Comparison of ENCODE assay signal across 24 mouse cellular contexts in the genomic region with DNA sequence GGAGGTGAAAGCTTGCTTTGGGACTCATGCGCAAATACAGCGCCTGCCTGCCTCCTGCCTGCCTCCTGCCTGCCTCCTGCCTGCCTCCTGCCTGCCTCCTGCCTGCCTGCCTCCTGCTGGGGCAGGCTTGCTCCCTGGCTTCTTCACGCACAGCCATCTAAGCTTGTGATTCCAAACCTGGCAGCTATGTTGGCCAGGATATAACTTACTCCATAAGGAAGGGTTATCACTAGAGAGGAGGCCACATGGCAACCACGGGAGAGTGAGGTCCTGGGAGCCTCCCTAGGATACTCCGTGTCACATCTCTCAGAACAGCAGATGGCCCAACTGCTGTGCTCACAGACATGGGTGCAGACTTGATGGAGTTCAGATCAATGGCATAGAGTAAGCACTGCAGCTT.
DNase-seq lines count a peak whose midpoint lies in the region; ATAC-seq and TF ChIP-seq lines count a peak whose summit lies in the region.
"Had no signal": no experiment of that assay in that cellular context is flagged by ENCODE, and none has a peak within 500 bp of the region (broad histone marks: within the 10 kb centered on the region; RNA-seq: fewer than 3 reads in every experiment).

No protein-coding gene starts in this region.

- H3K4me3 ChIP-seq in forebrain, embryonic 13.5 days = no peak overlapping the region
- no peak overlapping the region for H3K4me3 ChIP-seq in forebrain, embryonic 15.5 days
- no peak overlapping the region for H3K4me3 ChIP-seq in forebrain, postnatal 0 days (ENCODE audit: low read depth, low read length)
- no peak overlapping the region for H3K4me3 ChIP-seq in forebrain, embryonic 11.5 days (ENCODE audit: low read depth, low read length)
- H3K4me3 ChIP-seq: heart, adult 2 months; heart, embryonic 10.5 days; heart, embryonic 13.5 days had no signal

- DNase-seq in forebrain, postnatal 0 days = peak; percentile 69
- DNase-seq in forebrain, embryonic 11.5 days (ENCODE audit: low spot score) = no peak
- peak; percentile 32 to 44 for DNase-seq in layer of hippocampus, postnatal 14 days (ENCODE audit: low spot score in 2 of 2)
- no peak for DNase-seq in layer of hippocampus, adult 9-10 months (ENCODE audit: low spot score)
- DNase-seq: adrenal gland, adult 8-10 months; adrenal gland, postnatal 25 days; cerebellum, adult 18-20 months; cerebellum, adult 9-10 months; cerebellum, postnatal 14 days; gastrocnemius, postnatal 25 days; heart, adult 2 months; heart, postnatal 14 days; heart, postnatal 4 days had no signal

- H3K36me3 ChIP-seq in forebrain, embryonic 13.5 days (ENCODE audit: poor library complexity, severe bottlenecking) = no peaks in the 10 kb centered on the region
- H3K36me3 ChIP-seq in forebrain, embryonic 15.5 days = no peaks in the 10 kb centered on the region
- H3K36me3 ChIP-seq in forebrain, postnatal 0 days (ENCODE audit: insufficient read depth) = no peaks in the 10 kb centered on the region
- H3K36me3 ChIP-seq in forebrain, embryonic 11.5 days (ENCODE audit: control insufficient read depth, insufficient read depth, low read length) = no peaks in the 10 kb centered on the region
- H3K36me3 ChIP-seq: G1E; heart, embryonic 10.5 days; heart, embryonic 13.5 days had no signal

- no peak overlapping the region for H3K4me2 ChIP-seq in forebrain, embryonic 13.5 days
- H3K4me2 ChIP-seq in forebrain, embryonic 15.5 days (replicated peaks) = no peak overlapping the region
- no peak overlapping the region for H3K4me2 ChIP-seq in forebrain, postnatal 0 days (ENCODE audit: low read depth)
- no peak overlapping the region for H3K4me2 ChIP-seq in forebrain, embryonic 11.5 days (ENCODE audit: low read depth, low read length, severe bottlenecking)
- H3K4me2 ChIP-seq: heart, embryonic 13.5 days; hindbrain, embryonic 14.5 days had no signal

- H3K27ac ChIP-seq in forebrain, embryonic 13.5 days = no peak overlapping the region
- no peak overlapping the region for H3K27ac ChIP-seq in forebrain, embryonic 15.5 days (replicated peaks)
- H3K27ac ChIP-seq in forebrain, postnatal 0 days (ENCODE audit: low read depth, low read length) = no peak overlapping the region
- H3K27ac ChIP-seq in forebrain, embryonic 11.5 days (ENCODE audit: low read depth, low read length) = no peak overlapping the region
- H3K27ac ChIP-seq: heart, adult 2 months; heart, embryonic 10.5 days; heart, embryonic 13.5 days; hindbrain, embryonic 14.5 days; hindbrain, postnatal 0 days had no signal

- H3K27me3 ChIP-seq in forebrain, embryonic 13.5 days = no peaks in the 10 kb centered on the region
- no peaks in the 10 kb centered on the region for H3K27me3 ChIP-seq in forebrain, embryonic 15.5 days
- no peaks in the 10 kb centered on the region for H3K27me3 ChIP-seq in forebrain, postnatal 0 days (ENCODE audit: insufficient read depth, low read length)
- no peaks in the 10 kb centered on the region for H3K27me3 ChIP-seq in forebrain, embryonic 11.5 days (ENCODE audit: control insufficient read depth, insufficient read depth, low read length)
- H3K27me3 ChIP-seq: heart, embryonic 13.5 days; Patski had no signal

- TF ChIP-seq CTCF in forebrain, postnatal 0 days (IDR thresholded peaks at IDR 0.05; ENCODE audit: low read depth) = peak; percentile 25; the same call in 1 of the 2 replicates

- H3K9ac ChIP-seq in forebrain, embryonic 13.5 days = no peak overlapping the region
- H3K9ac ChIP-seq in forebrain, embryonic 15.5 days (replicated peaks) = no peak overlapping the region
- no peak overlapping the region for H3K9ac ChIP-seq in forebrain, postnatal 0 days
- H3K9ac ChIP-seq in forebrain, embryonic 11.5 days (ENCODE audit: low read length) = no peak overlapping the region
- H3K9ac ChIP-seq: heart, embryonic 13.5 days; hindbrain, embryonic 14.5 days had no signal

- no peaks in the 10 kb centered on the region for H3K4me1 ChIP-seq in forebrain, embryonic 13.5 days
- H3K4me1 ChIP-seq in forebrain, embryonic 15.5 days = 0 out of 2 replicates have a peak, but pooled peaks cover 3% of the 10 kb centered on the region
- no peaks in the 10 kb centered on the region for H3K4me1 ChIP-seq in forebrain, postnatal 0 days (ENCODE audit: insufficient read depth)
- H3K4me1 ChIP-seq in forebrain, embryonic 11.5 days (replicated peaks; ENCODE audit: control insufficient read depth, insufficient read depth, low read length) = no peaks in the 10 kb centered on the region
- H3K4me1 ChIP-seq: heart, embryonic 10.5 days; heart, embryonic 13.5 days had no signal

- ATAC-seq in forebrain, embryonic 13.5 days = peak; percentile 19; the same call in 1 of the 2 replicates
- ATAC-seq in forebrain, embryonic 15.5 days (replicated peaks) = no peak
- peak; percentile 89 for ATAC-seq in forebrain, postnatal 0 days
- ATAC-seq in forebrain, embryonic 11.5 days (replicated peaks; ENCODE audit: low FRiP score) = no peak
- no peak for ATAC-seq in activated CD4-positive, CD25-positive, alpha-beta regulatory T cell, adult 4 months
- ATAC-seq: hindbrain, postnatal 0 days; inflammation-experienced regulatory T-cells, adult 6 months; intestine, embryonic 16.5 days; Patski had no signal

- 51% methylated on average over 5 of the region's 5 CpGs for WGBS in forebrain, embryonic 13.5 days
- WGBS in forebrain, embryonic 15.5 days = 54% methylated on average over 5 of the region's 5 CpGs
- 50% methylated on average over 5 of the region's 5 CpGs for whole genome bisulfite sequencing in forebrain, postnatal 0 days
- WGBS in forebrain, embryonic 11.5 days = 59% methylated on average over 5 of the region's 5 CpGs

- no peaks in the 10 kb centered on the region for H3K9me3 ChIP-seq in forebrain, embryonic 13.5 days (replicated peaks)
- H3K9me3 ChIP-seq in forebrain, embryonic 15.5 days = no peaks in the 10 kb centered on the region
- no peaks in the 10 kb centered on the region for H3K9me3 ChIP-seq in forebrain, postnatal 0 days (ENCODE audit: low read length)
- no peaks in the 10 kb centered on the region for H3K9me3 ChIP-seq in forebrain, embryonic 11.5 days (ENCODE audit: control insufficient read depth, low read length)
- H3K9me3 ChIP-seq: G1E; heart, embryonic 10.5 days; heart, embryonic 13.5 days had no signal

Comparison
In these comparisons a context has a peak if more than half of its experiments do, and no peak if none do; other contexts are left out.
1. ATAC-seq: peak in forebrain, embryonic 13.5 days (single experiment) and forebrain, postnatal 0 days (single experiment); none in forebrain, embryonic 15.5 days (single experiment), forebrain, embryonic 11.5 days (single experiment) and activated CD4-positive, CD25-positive, alpha-beta regulatory T cell, adult 4 months (single experiment).
2. DNase-seq: peak in forebrain, postnatal 0 days (single experiment) and layer of hippocampus, postnatal 14 days (2 of 2); none in forebrain, embryonic 11.5 days (single experiment) and layer of hippocampus, adult 9-10 months (single experiment).